Mouse (Mus musculus) liver, adult 2 months (tissue): Measurements from ENCODE around the gene Kcnn3.

Experiments used
- CTCF ChIP-seq: fragments of 200-500 bp; IDR thresholded peaks from 2 replicates; pipeline ENCODE4 v1.5.1; 2011; ENCODE audit warnings: low read depth, low read length, control low read depth
- POLR2A ChIP-seq: fragments of 200-500 bp; IDR thresholded peaks from 2 replicates; pipeline ENCODE4 v1.6.1; 2011; ENCODE audit warnings: low read length, control low read depth; ENCODE audit not compliant: insufficient read depth; ENCODE audit errors: extremely low read depth

DNA sequence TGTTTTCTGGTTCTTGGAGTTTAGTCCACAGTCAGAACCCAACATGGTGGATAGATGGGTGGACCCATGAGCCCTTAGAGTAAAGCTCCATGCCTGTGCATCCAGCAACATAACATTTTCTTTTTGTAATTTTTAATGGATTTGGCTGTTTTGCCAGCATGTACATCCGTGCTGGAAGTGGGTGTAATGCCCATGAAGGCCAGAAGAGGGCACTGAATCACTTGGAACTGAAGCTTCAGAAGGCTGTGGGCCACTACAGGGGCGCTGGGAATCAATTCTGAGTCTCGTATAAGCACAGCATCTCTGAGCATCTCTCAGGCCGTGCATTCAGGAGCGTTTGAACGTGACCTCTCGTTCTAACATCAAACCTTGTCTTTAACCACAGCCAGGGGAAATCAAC, 79.0 kb downstream of the Kcnn3 start:
- TF ChIP-seq CTCF (0 out of 2 replicates have a peak, but pooled peaks have one; percentile 9), POLR2A (no peak)
